Mouse (Mus musculus) MEL (cell line): Measurements from ENCODE around the gene Adam19. TPM values are rescaled to one million over a fixed set of nuclear protein-coding genes. Genes with fewer than 3 reads are reported as not detected.

Experiments used
- DNase-seq: peaks from one replicate; pipeline ENCODE4 v3.0.0; 2011; ENCODE audit warnings: low read depth, low spot score
- H3K27ac ChIP-seq: 2 replicates; pipeline ENCODE4 v1.5.1; 2012; ENCODE audit warnings: low read depth, mild to moderate bottlenecking, control low read depth, low read length, moderate library complexity; ENCODE audit not compliant: control insufficient read depth
- H3K27me3 ChIP-seq, 2 experiments: fragments of 150-350 bp in 1 of 2; sonication (generic) in 1 of 2; 2 replicates each; pipeline ENCODE4 v1.6.1; 2012; ENCODE audit warnings: low read length in 2 of 2, mild to moderate bottlenecking in 2 of 2, improper control_type of control experiment in 1 of 2, moderate library complexity in 1 of 2; ENCODE audit not compliant: insufficient read depth in 2 of 2, control insufficient read depth in 1 of 2
- H3K36me3 ChIP-seq, 2 experiments: 2 replicates each; pipeline ENCODE4 v1.6.1; 2012 to 2014; ENCODE audit warnings: low read length in 2 of 2, improper control_type of control experiment in 1 of 2, inconsistent platforms in 1 of 2, mild to moderate bottlenecking in 1 of 2; ENCODE audit not compliant: insufficient read depth in 2 of 2, control insufficient read depth in 1 of 2
- H3K4me1 ChIP-seq, 2 experiments: fragments of 150-350 bp in 1 of 2; sonication (generic) in 1 of 2; 2 replicates each; pipeline ENCODE4 v1.6.1; 2012; ENCODE audit warnings: low read length in 2 of 2, improper control_type of control experiment in 1 of 2, mild to moderate bottlenecking in 1 of 2; ENCODE audit not compliant: insufficient read depth in 2 of 2, control insufficient read depth in 1 of 2
- H3K4me3 ChIP-seq, 2 experiments: fragments of 150-350 bp in 1 of 2; sonication (generic) in 1 of 2; 2 replicates each; pipeline ENCODE4 v1.5.1; 2012; ENCODE audit warnings: low read depth in 2 of 2, low read length in 2 of 2, mild to moderate bottlenecking in 2 of 2, moderate library complexity in 2 of 2, control low read depth in 1 of 2, improper control_type of control experiment in 1 of 2; ENCODE audit not compliant: control insufficient read depth in 1 of 2, insufficient read depth in 1 of 2
- H3K79me2 ChIP-seq: 2 replicates; pipeline ENCODE4 v1.6.1; 2012; ENCODE audit warnings: mild to moderate bottlenecking, low read length, moderate library complexity; ENCODE audit not compliant: control insufficient read depth, poor library complexity, insufficient read depth
- H3K9ac ChIP-seq: 2 replicates; pipeline ENCODE4 v1.6.1; 2012; ENCODE audit warnings: low read depth, mild to moderate bottlenecking, control low read depth, low read length, moderate library complexity; ENCODE audit not compliant: control insufficient read depth, poor library complexity, severe bottlenecking
- H3K9me3 ChIP-seq: fragments of 150-350 bp; sonication (generic); replicated peaks from 2 replicates; pipeline ENCODE4 v1.6.1; 2012; ENCODE audit warnings: mild to moderate bottlenecking, low read length, improper control_type of control experiment, moderate library complexity; ENCODE audit not compliant: insufficient read depth
- BHLHE40 ChIP-seq: IDR thresholded peaks from 2 replicates; pipeline ENCODE4 v1.6.1; 2012; ENCODE audit warnings: low read depth, mild to moderate bottlenecking, inconsistent platforms, low read length, improper control_type of control experiment, borderline replicate concordance
- CTCF ChIP-seq, 3 experiments: IDR thresholded peaks in 2 of 3; conservative IDR thresholded peaks in 1 of 3; 2 replicates each; pipeline ENCODE4 v1.5.1; 2011 to 2012; ENCODE audit warnings: low read length in 3 of 3, low read depth in 2 of 3, mild to moderate bottlenecking in 2 of 3, improper control_type of control experiment in 1 of 3, inconsistent platforms in 1 of 3, mixed read lengths in 1 of 3, moderate library complexity in 1 of 3; ENCODE audit not compliant: control insufficient read depth in 1 of 3, insufficient read depth in 1 of 3, poor library complexity in 1 of 3, severe bottlenecking in 1 of 3
- ELF1 ChIP-seq: IDR thresholded peaks from 2 replicates; pipeline ENCODE4 v1.6.1; 2014; ENCODE audit warnings: low read depth, mild to moderate bottlenecking, inconsistent platforms, low read length, improper control_type of control experiment, moderate library complexity
- HCFC1 ChIP-seq: IDR thresholded peaks from 2 replicates; pipeline ENCODE4 v1.6.1; 2012; ENCODE audit warnings: low read depth, mild to moderate bottlenecking, inconsistent platforms, low read length, improper control_type of control experiment, moderate library complexity
- KAT2A ChIP-seq: conservative IDR thresholded peaks from 2 replicates; pipeline ENCODE4 v1.6.1; 2012; ENCODE audit warnings: low read depth, low read length, improper control_type of control experiment, inconsistent platforms
- MAZ ChIP-seq: IDR thresholded peaks from 2 replicates; pipeline ENCODE4 v1.6.1; 2012; ENCODE audit warnings: low read depth, mild to moderate bottlenecking, inconsistent platforms, low read length, improper control_type of control experiment
- MEF2A ChIP-seq: IDR thresholded peaks from 2 replicates; pipeline ENCODE4 v1.6.1; 2014; ENCODE audit warnings: low read depth, mild to moderate bottlenecking, inconsistent platforms, low read length, improper control_type of control experiment; ENCODE audit not compliant: poor library complexity, insufficient replicate concordance, severe bottlenecking; ENCODE audit errors: extremely low read depth
- MXI1 ChIP-seq: IDR thresholded peaks from 2 replicates; pipeline ENCODE4 v1.6.1; 2011; ENCODE audit warnings: mild to moderate bottlenecking, low read depth, low read length, improper control_type of control experiment
- MYB ChIP-seq: IDR thresholded peaks from 2 replicates; pipeline ENCODE4 v1.6.1; 2011; ENCODE audit warnings: mild to moderate bottlenecking, low read depth, low read length, improper control_type of control experiment
- MYC ChIP-seq: IDR thresholded peaks from 2 replicates; pipeline ENCODE4 v1.6.1; 2011; ENCODE audit warnings: low read depth, mild to moderate bottlenecking, low read length, improper control_type of control experiment, moderate library complexity
- NELFE ChIP-seq: IDR thresholded peaks from 2 replicates; pipeline ENCODE4 v1.6.1; 2011; ENCODE audit warnings: low read depth, low read length, improper control_type of control experiment
- RCOR1 ChIP-seq: IDR thresholded peaks from 2 replicates; pipeline ENCODE4 v1.6.1; 2012; ENCODE audit warnings: low read depth, mild to moderate bottlenecking, inconsistent platforms, low read length, improper control_type of control experiment
- SMC3 ChIP-seq: IDR thresholded peaks from 2 replicates; pipeline ENCODE4 v1.6.1; 2011; ENCODE audit warnings: low read depth, low read length, improper control_type of control experiment
- TAL1 ChIP-seq: IDR thresholded peaks from 2 replicates; pipeline ENCODE4 v1.6.1; 2012; ENCODE audit warnings: mild to moderate bottlenecking, inconsistent platforms, low read length, moderate library complexity, mixed read lengths
- TBP ChIP-seq: IDR thresholded peaks from 2 replicates; pipeline ENCODE4 v1.8.0; 2011; ENCODE audit warnings: low read depth, low read length, improper control_type of control experiment
- USF2 ChIP-seq, 2 experiments: IDR thresholded peaks; 2 replicates each; pipeline ENCODE4 v1.6.1; 2011 to 2012; ENCODE audit warnings: improper control_type of control experiment in 2 of 2, low read length in 2 of 2, borderline replicate concordance in 1 of 2, inconsistent platforms in 1 of 2, low read depth in 1 of 2, mild to moderate bottlenecking in 1 of 2; ENCODE audit not compliant: insufficient read depth in 1 of 2
- ZC3H11A ChIP-seq: IDR thresholded peaks from 2 replicates; pipeline ENCODE4 v1.6.1; 2012; ENCODE audit warnings: low read depth, mild to moderate bottlenecking, inconsistent platforms, low read length, improper control_type of control experiment
- ZNF384 ChIP-seq: IDR thresholded peaks from 2 replicates; pipeline ENCODE4 v1.6.1; 2012; ENCODE audit warnings: low read depth, mild to moderate bottlenecking, inconsistent platforms, low read length, improper control_type of control experiment
- polyA plus RNA-seq, 2 experiments: library from polyadenylated mRNA; stranded (reverse) in 1 of 2; unstranded in 1 of 2; fragments of >175 nt in 1 of 2; fragments of >200 nt in 1 of 2; gene quantifications; 2 replicates each; pipeline versions ENCODE4 v1.2.1 to v1.2.4; 2012; ENCODE audit warnings: low replicate concordance in 2 of 2, low read depth in 1 of 2; ENCODE audit not compliant: insufficient read length in 2 of 2, insufficient read depth in 1 of 2, missing spikeins in 1 of 2
- total RNA-seq: library from RNA; depleted of rRNA; stranded (reverse); fragments of 300-350 nt; gene quantifications from 2 replicates; pipeline ENCODE4 v1.2.3, GENCODE M21; 2012

Adam19 gene
- total and polyA plus RNA-seq, 3 experiments, result 0.12 to 0.19 TPM; not detected in 1

DNA sequence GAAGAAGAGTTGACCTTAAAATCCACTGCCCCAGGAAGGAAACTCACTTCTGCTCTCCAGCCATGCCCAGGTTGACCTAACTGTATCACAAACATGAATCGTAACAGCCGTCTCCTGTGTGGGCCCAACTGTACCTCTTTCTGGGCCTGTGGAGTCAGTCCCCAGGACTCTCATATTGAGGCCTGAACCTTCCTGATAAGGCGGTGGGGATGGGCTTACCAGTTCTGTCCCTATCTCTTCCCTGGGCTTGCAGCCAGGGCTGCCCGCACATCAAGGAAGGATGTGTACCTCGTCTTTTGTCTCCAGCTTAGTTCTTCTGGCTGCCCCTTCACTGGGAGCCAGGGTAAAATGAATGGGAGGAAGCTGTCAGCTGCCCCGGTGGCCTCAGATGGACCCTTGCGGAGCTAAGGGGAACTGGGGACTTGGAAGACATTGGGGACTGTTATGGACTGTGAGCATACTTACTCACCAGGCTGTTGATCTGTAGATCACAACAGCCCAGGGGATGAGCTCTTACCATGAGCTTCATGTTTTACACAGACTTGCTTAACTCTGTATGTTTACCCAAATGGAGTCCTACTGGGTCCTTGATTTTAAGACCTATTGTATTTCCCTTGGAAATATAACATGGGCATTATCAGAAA lies 22.1 kb downstream of the Adam19 start (continued):
- TF ChIP-seq MAZ (peak; percentile 72), MEF2A (no peak), TAL1 (peak; percentile 99), MXI1 (no peak; the same call in 1 of the 2 replicates), MYB (peak; percentile 91)

DNA sequence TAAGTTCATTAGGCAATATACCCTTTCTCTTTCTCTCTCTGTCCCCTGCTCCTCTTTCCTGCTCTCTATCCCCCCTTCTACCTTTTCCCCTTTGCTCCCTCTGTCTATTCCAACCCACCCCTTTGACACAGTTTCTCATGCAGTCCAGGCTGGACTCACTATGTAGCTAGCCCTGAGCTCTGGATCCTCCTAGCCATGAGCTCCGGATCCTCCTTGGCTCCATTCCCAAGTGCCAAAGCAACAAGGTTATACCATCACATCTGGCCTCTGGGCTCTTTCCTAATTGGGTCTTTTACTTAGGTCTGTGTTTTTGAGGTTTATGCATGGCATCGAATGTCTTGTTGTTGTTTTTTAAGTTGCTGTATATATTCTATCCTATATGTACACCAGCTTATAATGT lies 25.3 kb downstream of the Adam19 start:
- Histone ChIP-seq H3K27ac (no peak overlapping the region), H3K27me3 (no peaks in the 10 kb centered on the region), H3K9me3 (no peaks in the 10 kb centered on the region), H3K9ac (no peak overlapping the region), H3K4me3 (no peak overlapping the region), H3K36me3 (peaks cover 0 to 52% of the 10 kb centered on the region in 2 experiments; a peak in 2 of 4 replicates), H3K79me2 (no peaks in the 10 kb centered on the region), H3K4me1 (peaks cover 48 to 53% of the 10 kb centered on the region in 2 experiments)
- no peak for DNase-seq
- no peak for TF ChIP-seq MEF2A
- TF ChIP-seq MYC, result no peak
- no peak for TF ChIP-seq CTCF (IDR thresholded peaks at IDR 0.05 in 2 of 3, conservative IDR thresholded peaks at IDR 0.05 in 1 of 3; ENCODE audit: control insufficient read depth in 1 of 3, insufficient read depth in 1 of 3, low read depth in 2 of 3, low read length in 3 of 3, poor library complexity in 1 of 3, severe bottlenecking in 1 of 3)
- no peak for TF ChIP-seq KAT2A
- no peak for TF ChIP-seq USF2 (IDR thresholded peaks at IDR 0.05; ENCODE audit: borderline replicate concordance in 1 of 2, insufficient read depth in 1 of 2, low read depth in 1 of 2, low read length in 2 of 2)
- TF ChIP-seq SMC3, result no peak
- TF ChIP-seq TBP, result no peak
- TF ChIP-seq MAZ, result no peak
- no peak for TF ChIP-seq BHLHE40
- TF ChIP-seq ELF1, result no peak
- no peak for TF ChIP-seq NELFE
- no peak for TF ChIP-seq RCOR1

DNA sequence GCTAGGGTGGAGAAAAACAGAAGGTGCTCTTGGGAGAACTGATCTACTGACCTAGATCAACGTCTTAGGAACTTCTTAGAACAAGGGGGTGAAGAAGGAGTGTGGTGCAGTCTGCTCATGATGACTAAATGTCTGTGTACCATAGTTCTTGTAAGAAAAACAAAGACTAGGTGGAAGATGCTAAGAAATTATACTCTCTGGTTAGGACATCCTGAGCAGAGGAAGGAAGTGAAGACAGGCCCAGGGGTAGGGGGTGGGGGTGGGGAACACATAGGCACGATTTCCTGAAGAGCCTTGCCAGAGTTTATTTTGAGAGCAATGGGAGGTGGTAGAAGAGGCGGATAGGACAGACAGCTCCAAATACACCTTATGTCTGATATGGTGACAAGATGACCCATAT lies 27.6 kb downstream of the Adam19 start:
- DNase-seq, result no peak
- H3K27ac ChIP-seq, result no peak overlapping the region
- no peak overlapping the region for H3K9ac ChIP-seq
- H3K36me3 ChIP-seq, result peaks cover 0 to 46% of the 10 kb centered on the region in 2 experiments; a peak in 2 of 4 replicates
- no peaks in the 10 kb centered on the region for H3K9me3 ChIP-seq
- no peaks in the 10 kb centered on the region for H3K79me2 ChIP-seq
- no peak overlapping the region for H3K4me3 ChIP-seq
- no peaks in the 10 kb centered on the region for H3K27me3 ChIP-seq
- TF ChIP-seq USF2 (IDR thresholded peaks at IDR 0.05; ENCODE audit: borderline replicate concordance in 1 of 2, insufficient read depth in 1 of 2, low read depth in 1 of 2, low read length in 2 of 2) (no peak), MYC (no peak), TAL1 (no peak), ZC3H11A (no peak), HCFC1 (no peak), ZNF384 (no peak)
- H3K4me1 ChIP-seq, result peaks cover 44 to 46% of the 10 kb centered on the region in 2 experiments
